Mouse (Mus musculus) kidney, postnatal 14 days (tissue): ENCODE measurements around the gene Vps26c.
"Not testable (repeated sequence)": the region's sequence is repeated elsewhere in the genome, so short reads cannot be mapped to it uniquely, and the experiment has no call there.

Experiments
- DNase-seq: peaks from one replicate; pipeline ENCODE4 v3.0.0; 2022; ENCODE audit warnings: mixed read lengths

Vps26c gene

GRCm38 (mm10) chr16:94487341-94487740 is 39.3 kb downstream of the Vps26c start:
- no peak for DNase-seq

DNA sequence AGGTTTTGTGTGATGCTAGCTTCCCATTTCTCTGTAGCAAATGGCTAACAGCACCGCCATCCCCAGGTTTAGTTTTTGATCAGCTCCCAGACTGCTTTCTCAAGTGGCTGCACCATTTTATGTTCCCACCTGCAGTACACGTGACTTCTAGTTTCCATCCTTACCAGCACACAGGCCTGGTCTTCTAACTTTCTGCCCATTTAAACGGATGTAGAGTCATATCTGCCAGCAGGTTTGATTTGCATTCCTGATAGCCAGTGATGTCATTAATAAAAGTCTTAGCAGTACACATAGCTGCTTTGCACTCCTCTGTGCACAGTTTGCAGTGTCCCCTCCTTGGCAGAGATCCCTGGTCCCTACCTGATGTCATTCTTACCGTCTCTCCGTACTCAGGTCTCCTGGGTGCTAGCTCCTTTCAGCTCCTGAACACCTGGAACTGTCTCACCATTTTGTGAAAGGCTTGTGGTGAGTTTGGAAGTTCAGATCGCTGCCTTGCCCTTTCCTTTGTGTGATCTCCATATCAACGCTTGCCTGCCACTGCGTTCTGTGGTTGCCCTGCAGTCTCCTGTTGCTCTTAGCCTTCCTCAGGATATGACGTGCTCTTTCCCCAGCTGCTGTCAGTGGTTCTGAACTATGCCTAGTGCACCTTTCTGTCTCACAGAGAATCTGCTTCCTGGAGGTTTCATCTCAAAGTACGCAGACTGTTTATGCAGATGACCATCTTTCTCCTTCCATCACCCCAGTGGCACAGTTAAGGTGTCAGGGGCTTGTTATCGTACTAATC is 41.7 kb downstream of the Vps26c start:
- DNase-seq = no peak

GRCm38 (mm10) chr16:94473086-94473822 is 53.4 kb downstream of the Vps26c start:
- no peak for DNase-seq

- peak; percentile 26 for DNase-seq
These were observed 54.1 kb downstream of the Vps26c start for GRCm38 (mm10) chr16:94472515-94472951.

- no peak for DNase-seq
These were observed 58.2 kb downstream of the Vps26c start for GRCm38 (mm10) chr16:94468391-94468790.

GRCm38 (mm10) chr16:94467337-94468055 is 59.1 kb downstream of the Vps26c start:
- DNase-seq = no peak

DNA sequence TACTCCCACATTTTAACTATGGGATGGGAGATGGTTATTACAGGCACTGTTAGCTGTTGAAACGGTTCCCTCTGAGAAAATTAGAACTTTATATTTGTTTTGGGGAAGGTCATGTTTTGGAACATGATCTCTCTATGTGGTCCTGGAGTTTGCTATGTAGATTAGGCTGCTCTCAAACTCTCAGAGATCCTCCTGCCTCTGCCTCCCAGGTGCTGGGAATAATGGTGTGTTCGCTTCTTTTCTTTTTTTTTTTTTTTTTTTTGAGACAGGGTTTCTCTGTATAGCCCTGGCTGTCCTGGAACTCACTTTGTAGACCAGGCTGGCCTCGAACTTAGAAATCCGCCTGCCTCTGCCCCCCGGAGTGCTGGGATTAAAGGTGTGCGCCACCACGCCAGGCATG is 60.3 kb downstream of the Vps26c start:
- DNase-seq = not testable (repeated sequence)

GRCm38 (mm10) chr16:94465900-94466299 is 60.7 kb downstream of the Vps26c start:
- DNase-seq = no peak

- DNase-seq = no peak
These were observed 62.6 kb downstream of the Vps26c start for GRCm38 (mm10) chr16:94464067-94464466.

DNA sequence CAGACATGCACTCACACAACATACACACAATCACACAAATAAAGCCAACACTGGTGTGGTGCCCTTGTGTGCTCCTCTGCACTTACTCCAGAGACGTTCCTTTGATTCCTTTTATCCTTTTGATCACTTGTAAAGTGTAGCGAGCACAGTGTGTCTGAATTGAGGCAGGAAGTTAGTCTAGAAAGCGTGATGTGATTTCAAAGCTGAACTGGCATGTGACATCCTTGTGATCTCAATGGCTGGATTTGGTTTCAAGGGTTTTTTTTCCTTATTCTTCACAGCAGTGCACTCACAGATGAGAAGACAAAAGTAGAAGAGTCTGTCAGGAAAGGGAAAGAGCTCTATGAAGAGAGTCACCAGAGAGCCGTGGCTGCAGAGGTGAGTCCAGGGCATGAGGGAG is 72.5 kb downstream of the Vps26c start:
- DNase-seq = no peak

GRCm38 (mm10) chr16:94452768-94453167 is 73.9 kb downstream of the Vps26c start:
- no peak for DNase-seq

DNA sequence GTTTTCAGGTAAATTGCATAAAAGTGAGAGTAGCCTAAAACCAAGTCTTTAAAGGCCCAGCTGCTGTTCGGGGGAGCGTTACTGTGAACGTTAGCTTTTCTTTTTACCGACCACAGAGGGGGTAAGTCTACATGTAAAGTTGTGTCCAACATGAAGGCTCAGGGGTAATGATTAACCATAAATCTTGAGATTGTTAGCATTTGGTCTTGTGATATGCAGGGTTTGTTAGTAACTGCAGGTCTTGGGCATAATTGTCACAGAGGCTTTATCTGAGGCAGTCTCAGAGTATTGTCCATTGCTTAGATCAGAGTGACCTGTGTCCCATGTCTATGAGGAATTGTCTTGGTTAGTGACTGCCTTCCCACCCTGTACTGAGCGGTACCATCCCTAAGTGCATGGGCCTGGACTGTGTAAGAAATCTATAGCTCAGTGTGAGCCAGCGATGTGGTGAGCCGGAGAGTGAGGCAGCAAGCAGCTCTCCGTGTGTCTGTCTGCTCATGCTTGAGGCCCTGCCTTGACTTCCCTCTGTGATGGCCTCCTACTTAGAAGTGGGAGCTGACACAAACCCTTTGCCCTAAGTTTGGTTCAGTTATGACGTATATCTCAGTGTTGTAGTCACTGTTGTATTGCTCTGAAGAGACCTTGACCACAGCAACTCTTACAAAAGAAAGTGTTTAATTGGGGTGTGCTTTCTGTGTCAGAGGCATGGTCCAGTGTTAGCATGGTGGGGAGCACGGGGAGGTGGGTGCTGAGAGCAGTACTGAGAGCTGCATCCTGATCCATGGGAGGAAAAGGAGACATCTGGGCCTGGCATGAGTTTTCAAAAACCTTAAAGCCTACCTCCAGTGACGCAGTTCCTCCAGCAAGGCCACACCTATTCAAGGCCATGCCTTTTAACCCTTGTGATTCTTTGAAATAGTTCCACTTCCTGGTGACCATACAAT is 74.8 kb downstream of the Vps26c start:
- no peak for DNase-seq

DNA sequence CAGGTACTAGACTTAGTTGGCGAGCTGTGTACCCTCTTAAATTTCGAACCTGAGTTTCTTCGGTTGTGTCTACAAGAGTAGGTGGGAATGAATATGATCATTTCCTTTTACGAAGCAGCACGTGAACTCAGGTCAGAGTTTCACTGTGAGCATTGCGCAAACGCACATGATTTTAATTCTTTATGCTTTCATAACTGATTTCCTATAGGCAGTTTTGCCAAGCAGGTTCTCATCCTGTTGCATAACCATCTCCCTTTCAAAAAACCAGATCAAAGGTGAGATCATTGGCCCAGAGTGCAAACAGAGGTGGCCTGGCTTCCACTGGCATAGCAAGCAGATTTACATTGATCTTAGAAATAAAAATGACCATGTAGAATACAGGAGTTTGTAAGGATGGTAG is 77.0 kb downstream of the Vps26c start:
- DNase-seq = no peak

- DNase-seq = no peak
These were observed 77.5 kb downstream of the Vps26c start for GRCm38 (mm10) chr16:94449151-94449550.
